Mouse (Mus musculus): ENCODE measurements around the gene Olfr10. TPM values are rescaled to one million over a fixed set of nuclear protein-coding genes. Genes with fewer than 3 reads are reported as not detected.

Gene Olfr10
- polyA plus RNA-seq, 1 experiment: not detected

DNA sequence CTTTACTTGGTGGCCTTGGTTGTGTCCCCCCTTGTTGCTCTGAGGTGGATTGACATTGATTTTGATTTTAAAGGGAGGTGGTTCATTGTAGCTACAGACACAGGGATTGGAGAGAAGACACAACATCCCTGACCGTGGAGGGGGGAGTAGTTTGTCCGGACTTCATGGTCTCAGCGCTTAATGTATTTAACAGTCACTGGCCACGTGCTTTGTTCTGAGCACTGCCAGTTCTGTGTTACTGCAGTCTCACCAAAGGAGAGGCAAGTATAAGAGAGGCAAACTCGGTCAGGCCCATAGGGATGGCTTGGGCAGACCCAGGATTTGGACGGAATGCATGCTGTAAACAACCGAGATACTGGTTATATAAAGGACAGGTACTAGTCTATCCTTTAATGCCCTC, 40.5 kb upstream of the Olfr10 start:
- Histone ChIP-seq H3K4me3 (ENCODE audit: control insufficient read depth, low read depth, low read length) (peak overlapping the region; percentile 64), H3K27ac (ENCODE audit: control insufficient read depth, insufficient read depth, low read depth, low read length) (no peak overlapping the region), H3K27me3 (ENCODE audit: control insufficient read depth, insufficient read depth, low read length) (no peaks in the 10 kb centered on the region), H3K36me3 (ENCODE audit: control insufficient read depth, insufficient read depth, low read length) (no peaks in the 10 kb centered on the region), H3K4me1 (ENCODE audit: control insufficient read depth, insufficient read depth, low read length) (peaks cover 13% of the 10 kb centered on the region)
- TF ChIP-seq POLR2A (IDR thresholded peaks at IDR 0.05; ENCODE audit: control insufficient read depth, low read depth, low read length): no peak
- TF ChIP-seq CTCF (IDR thresholded peaks at IDR 0.05; ENCODE audit: control insufficient read depth, insufficient read depth, insufficient replicate concordance, low read depth, low read length): no peak

DNA sequence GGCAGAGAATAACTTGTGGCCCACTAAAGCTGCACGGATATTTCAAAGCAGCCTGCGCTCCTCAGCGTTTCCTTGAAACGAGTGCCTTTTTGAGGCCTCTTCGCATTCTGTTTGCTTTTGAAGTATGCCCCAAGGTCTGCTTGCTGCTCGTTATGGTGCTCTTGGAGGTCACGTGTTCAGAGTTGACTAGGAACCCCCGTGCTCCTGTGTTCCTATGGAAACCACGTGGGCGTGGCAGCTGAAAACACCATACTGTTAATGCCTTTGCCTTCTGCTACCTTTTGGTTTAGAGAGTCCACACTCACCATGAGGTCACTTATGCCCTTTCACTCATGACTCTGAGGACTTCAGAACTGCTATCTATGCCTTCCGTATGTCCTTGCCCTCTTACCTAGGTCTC, 39.9 kb upstream of the Olfr10 start:
- Histone ChIP-seq H3K27ac (ENCODE audit: control insufficient read depth, insufficient read depth, low read depth, low read length) (peak overlapping the region; percentile 34; the same call in 1 of the 2 replicates), H3K36me3 (ENCODE audit: control insufficient read depth, insufficient read depth, low read length) (no peaks in the 10 kb centered on the region), H3K4me3 (ENCODE audit: control insufficient read depth, low read depth, low read length) (peak overlapping the region; percentile 64), H3K27me3 (ENCODE audit: control insufficient read depth, insufficient read depth, low read length) (no peaks in the 10 kb centered on the region), H3K4me1 (ENCODE audit: control insufficient read depth, insufficient read depth, low read length) (peaks cover 13% of the 10 kb centered on the region)
- TF ChIP-seq CTCF (IDR thresholded peaks at IDR 0.05; ENCODE audit: control insufficient read depth, insufficient read depth, insufficient replicate concordance, low read depth, low read length) (no peak), POLR2A (IDR thresholded peaks at IDR 0.05; ENCODE audit: control insufficient read depth, low read depth, low read length) (no peak)

DNA sequence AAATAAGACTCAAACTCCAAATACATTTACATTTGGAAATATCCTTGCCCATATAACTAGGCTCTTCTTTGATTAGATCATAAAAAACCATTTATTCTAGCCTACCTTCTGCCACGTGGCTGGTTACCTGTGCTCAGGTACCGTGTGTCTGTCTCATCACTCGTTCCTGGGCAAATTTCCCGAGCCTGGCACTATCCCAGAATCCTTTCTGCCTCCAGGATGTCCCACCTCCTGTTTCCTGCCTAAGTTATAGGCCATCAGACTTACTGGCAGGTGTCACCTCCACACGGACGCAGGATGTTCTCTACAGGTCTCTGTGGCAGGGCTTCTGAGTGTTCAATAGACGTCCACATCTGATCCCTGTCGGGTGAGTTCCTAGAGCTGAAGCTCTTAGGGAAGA, 39.4 kb upstream of the Olfr10 start:
- Histone ChIP-seq H3K4me3 (ENCODE audit: control insufficient read depth, low read depth, low read length) (peak overlapping the region; percentile 64), H3K27me3 (ENCODE audit: control insufficient read depth, insufficient read depth, low read length) (no peaks in the 10 kb centered on the region)
- no peak for TF ChIP-seq CTCF (IDR thresholded peaks at IDR 0.05; ENCODE audit: control insufficient read depth, insufficient read depth, insufficient replicate concordance, low read depth, low read length)
- no peak for TF ChIP-seq POLR2A (IDR thresholded peaks at IDR 0.05; ENCODE audit: control insufficient read depth, low read depth, low read length)

DNA sequence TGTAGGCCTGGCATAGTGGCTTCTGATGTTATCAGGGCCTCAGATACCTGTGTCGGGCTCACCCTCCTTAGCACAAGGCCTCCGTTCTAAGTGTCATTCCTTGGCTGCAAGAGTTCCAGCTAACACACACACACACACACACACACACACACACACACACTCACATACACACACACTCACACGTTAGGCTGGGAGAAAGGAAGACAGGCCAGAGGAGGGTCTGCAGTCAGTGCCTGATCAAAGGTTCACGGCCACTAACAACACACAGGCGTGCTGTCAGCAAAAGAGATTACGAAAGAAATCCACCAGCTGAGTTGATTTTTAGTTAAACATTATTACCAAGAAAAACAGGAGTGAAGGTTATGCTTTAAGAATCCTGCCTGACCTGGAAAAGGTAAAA, 37.9 kb upstream of the Olfr10 start:
- H3K36me3 ChIP-seq (ENCODE audit: control insufficient read depth, insufficient read depth, low read length): no peaks in the 10 kb centered on the region
- no peak overlapping the region for H3K4me3 ChIP-seq (ENCODE audit: control insufficient read depth, low read depth, low read length)
- peaks cover 13% of the 10 kb centered on the region for H3K4me1 ChIP-seq (ENCODE audit: control insufficient read depth, insufficient read depth, low read length)
- no peak overlapping the region for H3K27ac ChIP-seq (ENCODE audit: control insufficient read depth, insufficient read depth, low read depth, low read length)
- no peak for TF ChIP-seq CTCF (IDR thresholded peaks at IDR 0.05; ENCODE audit: control insufficient read depth, insufficient read depth, insufficient replicate concordance, low read depth, low read length)
- no peak for TF ChIP-seq POLR2A (IDR thresholded peaks at IDR 0.05; ENCODE audit: control insufficient read depth, low read depth, low read length)
- H3K27me3 ChIP-seq (ENCODE audit: control insufficient read depth, insufficient read depth, low read length): no peaks in the 10 kb centered on the region

More for the DNA sequence above, 39.4 kb upstream of the Olfr10 start:
- peaks cover 13% of the 10 kb centered on the region for H3K4me1 ChIP-seq (ENCODE audit: control insufficient read depth, insufficient read depth, low read length)
- H3K36me3 ChIP-seq (ENCODE audit: control insufficient read depth, insufficient read depth, low read length): no peaks in the 10 kb centered on the region
- H3K27ac ChIP-seq (ENCODE audit: control insufficient read depth, insufficient read depth, low read depth, low read length): no peak overlapping the region

DNA sequence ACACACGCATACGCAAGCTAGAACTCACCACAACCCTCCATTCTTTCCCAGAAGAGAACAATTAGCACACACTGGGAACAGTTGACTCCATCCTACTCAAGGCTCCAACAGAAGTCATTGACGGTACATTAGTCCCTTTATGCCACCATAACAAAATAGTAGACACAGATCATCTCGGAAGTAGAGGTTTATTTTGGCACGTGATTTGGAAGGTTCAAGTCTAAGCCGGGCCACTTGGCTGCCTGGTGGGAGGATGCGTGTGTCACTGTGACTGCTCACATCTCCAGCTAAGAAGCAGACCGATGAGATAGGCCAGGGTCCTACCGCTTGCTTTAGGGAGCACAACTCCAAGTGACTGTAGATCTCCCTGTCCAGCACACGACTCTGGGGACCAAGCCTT, 37.2 kb upstream of the Olfr10 start:
- H3K27ac ChIP-seq (ENCODE audit: control insufficient read depth, insufficient read depth, low read depth, low read length): no peak overlapping the region
- H3K36me3 ChIP-seq (ENCODE audit: control insufficient read depth, insufficient read depth, low read length): no peaks in the 10 kb centered on the region
- TF ChIP-seq POLR2A (IDR thresholded peaks at IDR 0.05; ENCODE audit: control insufficient read depth, low read depth, low read length) (no peak), CTCF (IDR thresholded peaks at IDR 0.05; ENCODE audit: control insufficient read depth, insufficient read depth, insufficient replicate concordance, low read depth, low read length) (no peak)
- H3K4me1 ChIP-seq (ENCODE audit: control insufficient read depth, insufficient read depth, low read length): peaks cover 13% of the 10 kb centered on the region
- no peaks in the 10 kb centered on the region for H3K27me3 ChIP-seq (ENCODE audit: control insufficient read depth, insufficient read depth, low read length)
- no peak overlapping the region for H3K4me3 ChIP-seq (ENCODE audit: control insufficient read depth, low read depth, low read length)

DNA sequence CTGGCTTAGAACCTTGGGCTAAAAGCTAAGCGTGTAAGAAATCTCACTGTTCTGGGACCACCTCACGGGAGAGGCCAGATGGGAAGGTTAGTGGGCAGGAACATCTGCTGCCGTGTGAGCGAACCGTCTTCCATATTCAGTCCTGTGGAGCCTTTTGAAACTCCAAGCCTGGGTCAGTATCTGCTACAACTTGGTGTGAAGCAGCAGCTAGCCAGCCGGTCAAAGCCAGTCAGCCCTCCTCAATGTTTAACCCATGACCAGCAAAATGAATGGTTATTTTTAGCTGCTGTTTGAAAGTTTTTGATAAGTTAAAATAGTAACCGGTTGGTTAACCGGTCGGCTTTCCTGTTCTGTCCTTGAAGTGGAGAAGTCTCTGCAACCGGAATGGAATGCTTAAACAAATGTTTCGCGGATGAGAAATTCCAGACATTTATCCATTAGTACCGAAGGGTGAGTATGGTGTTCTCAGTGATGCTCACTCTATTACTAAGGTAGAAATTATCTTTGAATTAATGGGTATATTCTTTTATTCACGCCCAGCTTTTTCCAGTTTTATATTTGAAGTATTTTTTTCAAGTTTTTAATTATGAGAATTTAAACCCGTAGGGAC, 36.5 kb upstream of the Olfr10 start:
- Histone ChIP-seq H3K4me1 (ENCODE audit: control insufficient read depth, insufficient read depth, low read length) (peaks cover 13% of the 10 kb centered on the region), H3K36me3 (ENCODE audit: control insufficient read depth, insufficient read depth, low read length) (no peaks in the 10 kb centered on the region), H3K4me3 (ENCODE audit: control insufficient read depth, low read depth, low read length) (no peak overlapping the region), H3K27ac (ENCODE audit: control insufficient read depth, insufficient read depth, low read depth, low read length) (no peak overlapping the region), H3K27me3 (ENCODE audit: control insufficient read depth, insufficient read depth, low read length) (no peaks in the 10 kb centered on the region)
- TF ChIP-seq CTCF (IDR thresholded peaks at IDR 0.05; ENCODE audit: control insufficient read depth, insufficient read depth, insufficient replicate concordance, low read depth, low read length) (no peak), POLR2A (IDR thresholded peaks at IDR 0.05; ENCODE audit: control insufficient read depth, low read depth, low read length) (no peak)

DNA sequence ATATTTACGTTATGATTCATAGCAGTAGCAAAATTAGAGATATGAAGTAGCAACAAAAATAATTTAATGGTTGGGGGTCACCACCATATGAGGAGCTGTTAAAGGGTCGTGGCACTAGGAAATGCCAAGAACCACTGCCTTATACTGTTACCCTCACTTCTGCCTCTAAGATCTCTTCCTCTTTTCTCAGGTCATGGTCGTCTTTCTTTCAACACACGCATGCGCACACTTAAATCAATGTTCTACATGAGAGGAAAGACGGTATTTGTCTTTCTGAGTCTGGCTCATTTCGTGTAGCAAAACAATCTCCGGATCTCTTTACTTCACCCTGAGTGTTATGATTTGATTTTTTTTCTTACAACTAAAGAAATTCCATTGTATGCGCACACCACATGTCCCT, 34.8 kb upstream of the Olfr10 start:
- no peak for TF ChIP-seq CTCF (IDR thresholded peaks at IDR 0.05; ENCODE audit: control insufficient read depth, insufficient read depth, insufficient replicate concordance, low read depth, low read length)
- TF ChIP-seq POLR2A (IDR thresholded peaks at IDR 0.05; ENCODE audit: control insufficient read depth, low read depth, low read length): no peak
- Histone ChIP-seq H3K27me3 (ENCODE audit: control insufficient read depth, insufficient read depth, low read length) (no peaks in the 10 kb centered on the region), H3K4me3 (ENCODE audit: control insufficient read depth, low read depth, low read length) (no peak overlapping the region), H3K27ac (ENCODE audit: control insufficient read depth, insufficient read depth, low read depth, low read length) (no peak overlapping the region), H3K36me3 (ENCODE audit: control insufficient read depth, insufficient read depth, low read length) (no peaks in the 10 kb centered on the region), H3K4me1 (ENCODE audit: control insufficient read depth, insufficient read depth, low read length) (peaks cover 5% of the 10 kb centered on the region)
